Mouse (Mus musculus) kidney, adult 2 months (tissue): Measurements from ENCODE around the gene Rnd2. TPM values are rescaled to one million over a fixed set of nuclear protein-coding genes. Genes with fewer than 3 reads are reported as not detected.
"Not testable (repeated sequence)": the region's sequence is repeated elsewhere in the genome, so short reads cannot be mapped to it uniquely, and the experiment has no call there.

Source experiments
- DNase-seq: peaks from one replicate; pipeline ENCODE4 v3.0.0; 2021
- H3K27ac ChIP-seq: fragments of 200-500 bp; 2 replicates; pipeline ENCODE4 v1.5.1; 2012; ENCODE audit warnings: low read depth, low read length, control low read depth, inconsistent platforms; ENCODE audit not compliant: insufficient read depth
- H3K27me3 ChIP-seq: fragments of 200-500 bp; replicated peaks from 2 replicates; pipeline ENCODE4 v1.6.1; 2012; ENCODE audit warnings: mild to moderate bottlenecking, moderate library complexity, low read length, inconsistent platforms; ENCODE audit not compliant: control insufficient read depth, insufficient read depth
- H3K36me3 ChIP-seq: fragments of 200-500 bp; 2 replicates; pipeline ENCODE4 v1.6.1; 2012; ENCODE audit warnings: mild to moderate bottlenecking, moderate library complexity, low read length, inconsistent platforms; ENCODE audit not compliant: control insufficient read depth, insufficient read depth
- H3K4me1 ChIP-seq: fragments of 200-500 bp; 2 replicates; pipeline ENCODE4 v1.6.1; 2011; ENCODE audit warnings: low read length; ENCODE audit not compliant: control insufficient read depth, insufficient read depth
- H3K4me3 ChIP-seq: fragments of 200-500 bp; 2 replicates; pipeline ENCODE4 v1.5.1; 2011; ENCODE audit warnings: mild to moderate bottlenecking, low read depth, low read length, control low read depth; ENCODE audit not compliant: insufficient read depth
- CTCF ChIP-seq: fragments of 200-500 bp; conservative IDR thresholded peaks from 2 replicates; pipeline ENCODE4 v1.5.1; 2011; ENCODE audit warnings: low read depth, mild to moderate bottlenecking, control low read depth, low read length, moderate library complexity, mixed read lengths; ENCODE audit not compliant: insufficient read depth, insufficient read length
- POLR2A ChIP-seq: fragments of 200-500 bp; IDR thresholded peaks from one replicate; pipeline ENCODE4 v1.6.1; 2011; ENCODE audit warnings: low read depth, low read length, control low read depth
- WGBS: fragments of 180-500 bp; shearing (Covaris S2); methylation state at CpG from one replicate; pipeline ENCODE4 v1.1.7; 2018; 5-methylcytosine and 5-hydroxymethylcytosine counted together
- polyA plus RNA-seq: library from polyadenylated mRNA; depleted of rRNA; stranded (reverse); fragments of >200 nt; gene quantifications from 2 replicates; pipeline ENCODE4 v1.2.3, GENCODE M21; 2012

Gene Rnd2
- polyA plus RNA-seq, 1 experiment, result 14.1 TPM

GRCm38 (mm10) chr11:101462583-101463440, 2.0 kb upstream of the Rnd2 start:
- no peak overlapping the region for H3K27ac ChIP-seq
- WGBS, result 43% methylated on average over 13 of the region's 13 CpGs
- no peak overlapping the region for H3K4me3 ChIP-seq
- DNase-seq, result no peak
- peaks cover 11% of the 10 kb centered on the region; the same call in 1 of the 2 replicates for H3K4me1 ChIP-seq
- no peaks in the 10 kb centered on the region for H3K36me3 ChIP-seq
- no peak for TF ChIP-seq POLR2A
- no peak for TF ChIP-seq CTCF
- H3K27me3 ChIP-seq, result no peaks in the 10 kb centered on the region

- Histone ChIP-seq H3K4me3 (peak overlapping the region; percentile 56), H3K27me3 (no peaks in the 10 kb centered on the region), H3K4me1 (peaks cover 11% of the 10 kb centered on the region; the same call in 1 of the 2 replicates), H3K36me3 (no peaks in the 10 kb centered on the region), H3K27ac (peak overlapping the region; percentile 69)
- no peak for TF ChIP-seq POLR2A
- no peak for TF ChIP-seq CTCF
- WGBS, result under 1% methylated on average over 51 of the region's 51 CpGs
- DNase-seq, result peak; percentile 59
Observed at GRCm38 (mm10) chr11:101465101-101465868, 486 bp downstream of the Rnd2 start.

GRCm38 (mm10) chr11:101465869-101466551, 1.2 kb downstream of the Rnd2 start, which contains the start of gene Vat1:
Gene Vat1 (minus strand): TSS chr11:101466230.
- Histone ChIP-seq H3K27ac (peak within 1 kb of the TSS; percentile 69), H3K27me3 (no peaks in the 10 kb centered on the region), H3K4me3 (peak within 1 kb of the TSS; percentile 56), H3K4me1 (peaks cover 11% of the 10 kb centered on the region; the same call in 1 of the 2 replicates), H3K36me3 (no peaks in the 10 kb centered on the region)
- 1% methylated on average over 59 of the region's 60 CpGs for WGBS
- peak; percentile 81 for DNase-seq
- no peak for TF ChIP-seq CTCF

- not testable (repeated sequence) for DNase-seq, H3K27ac ChIP-seq, H3K36me3 ChIP-seq, H3K4me3 ChIP-seq, H3K27me3 ChIP-seq
- peaks cover 11% of the 10 kb centered on the region; the same call in 1 of the 2 replicates for H3K4me1 ChIP-seq
- 49% methylated on average over 5 of the region's 5 CpGs for WGBS
Observed at GRCm38 (mm10) chr11:101466552-101466950, 1.8 kb downstream of the Rnd2 start.

GRCm38 (mm10) chr11:101467477-101468262, 2.9 kb downstream of the Rnd2 start:
- H3K27ac ChIP-seq, result no peak overlapping the region; the same call in 1 of the 2 replicates
- peak overlapping the region; percentile 57 for H3K4me3 ChIP-seq
- peak; percentile 85 for DNase-seq
- no peaks in the 10 kb centered on the region for H3K27me3 ChIP-seq
- no peaks in the 10 kb centered on the region for H3K36me3 ChIP-seq
- TF ChIP-seq CTCF (peak; percentile 62), POLR2A (no peak)
- WGBS, result 1% methylated on average over 54 of the region's 54 CpGs
- H3K4me1 ChIP-seq, result peaks cover 11% of the 10 kb centered on the region; the same call in 1 of the 2 replicates

- no peaks in the 10 kb centered on the region for H3K36me3 ChIP-seq
- H3K27me3 ChIP-seq, result no peaks in the 10 kb centered on the region
- no peak overlapping the region for H3K27ac ChIP-seq
- WGBS, result 1% methylated on average over 28 of the region's 31 CpGs
- DNase-seq, result no peak
- H3K4me1 ChIP-seq, result peaks cover 11% of the 10 kb centered on the region; the same call in 1 of the 2 replicates
- peak overlapping the region; percentile 57 for H3K4me3 ChIP-seq
- no peak for TF ChIP-seq CTCF
- TF ChIP-seq POLR2A, result no peak
Observed at GRCm38 (mm10) chr11:101468263-101468688, 3.5 kb downstream of the Rnd2 start.
